ENCODE assay signal across 8 mouse cellular contexts in the genomic region with DNA sequence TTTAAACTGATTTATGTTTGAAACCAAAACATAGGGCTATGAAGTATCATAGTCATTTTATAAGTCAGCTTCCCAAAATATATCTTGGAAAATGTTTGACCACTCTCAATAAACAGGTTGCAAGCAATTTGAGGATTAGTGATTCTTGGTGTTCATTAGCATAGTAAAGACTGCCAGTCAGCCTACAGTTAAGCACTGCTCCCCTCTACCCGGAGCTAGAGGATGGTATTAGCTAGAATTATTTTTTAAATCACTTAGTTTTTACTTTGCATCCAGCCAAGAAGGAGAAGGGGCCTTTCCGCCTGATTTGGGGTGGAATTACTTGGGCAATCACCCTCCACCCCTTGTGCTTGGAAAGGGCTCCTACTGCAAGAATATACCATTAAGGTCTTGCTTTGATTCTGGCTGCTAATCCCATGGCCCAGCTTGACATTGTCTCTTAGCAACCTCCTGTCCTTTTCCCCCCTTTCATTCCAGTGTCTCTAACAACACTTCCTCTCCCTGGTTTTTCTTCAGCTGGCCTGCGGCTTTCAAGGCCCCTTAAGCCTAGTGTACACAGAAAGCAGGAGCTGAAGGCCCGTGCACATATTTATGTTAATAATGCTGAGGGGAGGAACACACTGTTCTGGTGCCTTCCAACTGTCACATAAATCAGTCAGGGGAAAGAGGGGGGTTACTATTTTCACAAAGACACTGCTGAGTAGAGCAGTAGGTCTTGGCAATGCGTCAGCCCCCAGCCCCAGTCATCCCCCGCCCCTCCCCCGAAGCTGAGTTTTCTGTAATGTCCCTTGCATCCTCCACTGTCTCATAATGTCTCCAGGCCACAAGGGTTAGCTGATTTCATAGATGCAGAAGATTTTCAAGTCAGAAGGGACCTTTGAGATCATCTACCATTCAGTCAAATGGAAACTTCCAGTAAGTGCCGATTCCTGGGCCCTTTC.
A peak's percentile ranks its signal among the peaks of the same experiment; 100 is the strongest.
DNase-seq lines count a peak whose midpoint lies in the region; ATAC-seq and TF ChIP-seq lines count a peak whose summit lies in the region.

No protein-coding gene starts in this region.

- H3K4me2 ChIP-seq in hindbrain, postnatal 0 days (ENCODE audit: low read depth, low read length): no peak overlapping the region

- no peaks in the 10 kb centered on the region for H3K36me3 ChIP-seq in hindbrain, postnatal 0 days (ENCODE audit: insufficient read depth, low read length)

- WGBS in hindbrain, postnatal 0 days: 17% methylated on average over 8 of the region's 8 CpGs

- DNase-seq in R1 (ENCODE audit: low read depth, low spot score): peak; percentile 44
- DNase-seq in brain, embryonic 18.5 days (ENCODE audit: low read depth, low spot score): peak; percentile 20
- DNase-seq in hindbrain, postnatal 0 days (ENCODE audit: low spot score): peak; percentile 71
- DNase-seq in lung, postnatal 36 days: peak; percentile 55
- peak; percentile 35 for DNase-seq in testis, postnatal 14 days (ENCODE audit: low spot score)
- no peak for DNase-seq in left cerebral cortex, postnatal 14 days (ENCODE audit: low spot score in 2 of 2)

- no peaks in the 10 kb centered on the region for H3K27me3 ChIP-seq in hindbrain, postnatal 0 days (ENCODE audit: insufficient read depth, low read length)

- no peaks in the 10 kb centered on the region for H3K9me3 ChIP-seq in hindbrain, postnatal 0 days (ENCODE audit: low read length)

- H3K27ac ChIP-seq in hindbrain, postnatal 0 days: peak overlapping the region; percentile 41; the same call in 1 of the 2 replicates

- H3K4me1 ChIP-seq in hindbrain, postnatal 0 days (ENCODE audit: insufficient read depth, low read length): no peaks in the 10 kb centered on the region

- H3K4me3 ChIP-seq in hindbrain, postnatal 0 days (ENCODE audit: low read length): no peak overlapping the region

- peak; percentile 91 for ATAC-seq in hindbrain, postnatal 0 days
- ATAC-seq in megakaryocyte, adult 5-6 weeks (ENCODE audit: poor library complexity, severe bottlenecking): no peak
- no peak for ATAC-seq in CD4-positive, CD25-positive, alpha-beta regulatory T cell, adult 4 months

- no peak for TF ChIP-seq CTCF in hindbrain, postnatal 0 days (IDR thresholded peaks at IDR 0.05; ENCODE audit: low read depth)

- no peak overlapping the region for H3K9ac ChIP-seq in hindbrain, postnatal 0 days (replicated peaks; ENCODE audit: low read length)

- intact Hi-C loops in left cerebral cortex, postnatal 14 days (cut with DNase I): no loop called here

Comparison
In these comparisons a context has a peak if more than half of its experiments do, and no peak if none do; other contexts are left out.
1. DNase-seq: peak in R1 (single experiment), brain, embryonic 18.5 days (single experiment), hindbrain, postnatal 0 days (single experiment), lung, postnatal 36 days (single experiment) and testis, postnatal 14 days (single experiment); none in left cerebral cortex, postnatal 14 days (0 of 2).